Mouse (Mus musculus): ENCODE measurements around the gene Wnt11. TPM values are rescaled to one million over a fixed set of nuclear protein-coding genes. Genes with fewer than 3 reads are reported as not detected.

The Wnt11 gene
- polyA plus RNA-seq, 1 experiment = 4.0 TPM

DNA sequence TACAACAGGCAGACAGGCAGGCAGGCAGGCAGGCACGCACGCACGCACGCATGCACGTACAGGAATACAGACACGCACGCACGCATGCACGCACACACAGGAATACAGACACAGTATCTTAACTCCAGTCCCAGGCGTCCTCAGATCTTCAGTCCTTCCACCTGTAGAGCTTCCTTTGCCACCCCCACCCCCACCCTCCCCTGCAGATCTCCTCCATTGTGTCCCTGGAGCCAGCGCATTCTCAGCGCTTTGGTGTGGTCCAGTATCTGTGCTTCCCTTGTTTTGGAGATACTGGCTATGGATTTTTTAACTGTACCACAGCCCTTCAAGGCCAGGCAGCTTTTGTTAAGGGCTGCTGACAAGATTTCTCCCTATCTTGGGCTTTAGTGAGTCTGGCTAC lies 38.4 kb downstream of the Wnt11 start:
- Histone ChIP-seq H3K4me3 (ENCODE audit: insufficient read depth, low read length) (no peak overlapping the region), H3K4me1 (ENCODE audit: control insufficient read depth, insufficient read depth, low read length) (no peaks in the 10 kb centered on the region; the same call in 1 of the 2 replicates), H3K27ac (ENCODE audit: insufficient read depth, low read length) (no peak overlapping the region)
- TF ChIP-seq POLR2A (IDR thresholded peaks at IDR 0.05; ENCODE audit: low read depth, low read length) = no peak
- no peak for TF ChIP-seq CTCF (IDR thresholded peaks at IDR 0.05; ENCODE audit: borderline replicate concordance, insufficient read depth, low read length)

DNA sequence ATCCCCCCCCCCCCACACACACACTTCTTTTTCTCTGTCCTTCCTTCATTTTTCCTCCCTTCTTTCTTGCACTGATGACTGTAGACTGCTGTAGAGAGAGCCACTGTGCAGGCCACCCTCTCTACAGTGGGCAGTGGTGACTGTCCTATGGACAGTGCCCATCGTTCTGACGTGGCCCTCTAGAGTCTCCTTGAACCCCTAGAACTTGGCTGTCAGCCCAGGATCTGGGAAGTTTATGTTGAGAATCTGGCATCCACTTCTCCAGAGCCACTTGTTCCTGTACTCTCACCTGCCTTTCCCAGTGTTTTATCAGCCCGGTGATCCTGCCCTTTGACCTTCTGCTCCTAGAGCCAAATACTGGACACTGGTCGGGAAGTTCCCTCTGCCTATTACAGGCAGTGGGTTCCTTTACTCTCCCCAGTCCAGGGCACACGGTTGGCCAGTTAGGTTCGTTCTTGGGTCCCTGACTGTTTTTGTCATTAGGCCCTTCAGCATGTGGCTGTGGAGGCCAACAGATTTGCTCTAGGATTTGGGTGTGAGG lies 39.6 kb downstream of the Wnt11 start:
- Histone ChIP-seq H3K4me1 (ENCODE audit: control insufficient read depth, insufficient read depth, low read length) (no peaks in the 10 kb centered on the region; the same call in 1 of the 2 replicates), H3K27ac (ENCODE audit: insufficient read depth, low read length) (no peak overlapping the region), H3K4me3 (ENCODE audit: insufficient read depth, low read length) (no peak overlapping the region)
- TF ChIP-seq POLR2A (IDR thresholded peaks at IDR 0.05; ENCODE audit: low read depth, low read length) (no peak), CTCF (IDR thresholded peaks at IDR 0.05; ENCODE audit: borderline replicate concordance, insufficient read depth, low read length) (no peak)

DNA sequence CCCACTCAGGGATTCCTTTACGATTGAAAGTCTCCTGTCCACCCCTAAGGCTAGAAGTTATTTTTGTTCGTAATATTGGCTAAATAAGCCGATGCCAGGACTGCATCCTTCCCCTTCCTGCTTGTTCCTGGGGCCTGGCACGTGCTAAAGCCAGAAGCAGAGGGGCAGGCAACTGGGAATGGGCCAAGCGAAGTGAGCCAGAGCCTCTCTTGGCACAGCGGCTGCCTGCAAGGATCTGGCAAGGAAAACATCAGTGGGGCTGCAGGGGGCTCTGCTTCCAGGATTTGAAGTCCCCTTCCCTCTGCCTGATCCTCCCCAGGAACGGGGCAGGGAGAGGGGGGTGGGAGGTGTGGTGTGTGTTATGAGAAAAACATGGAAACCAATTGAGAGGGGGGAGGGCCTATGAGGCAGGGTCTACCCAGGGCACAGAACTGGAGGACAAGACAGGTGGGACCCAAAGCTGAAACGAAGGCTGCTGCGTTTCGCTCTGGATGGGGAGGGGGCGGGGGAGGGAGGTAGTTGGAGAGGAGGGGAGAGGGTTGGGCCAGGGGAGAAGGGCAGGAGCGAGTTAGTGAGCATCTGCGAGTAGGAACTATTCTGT lies 40.6 kb downstream of the Wnt11 start:
- no peak overlapping the region for H3K4me3 ChIP-seq (ENCODE audit: insufficient read depth, low read length)
- no peak overlapping the region for H3K27ac ChIP-seq (ENCODE audit: insufficient read depth, low read length)
- TF ChIP-seq POLR2A (IDR thresholded peaks at IDR 0.05; ENCODE audit: low read depth, low read length) (no peak), CTCF (IDR thresholded peaks at IDR 0.05; ENCODE audit: borderline replicate concordance, insufficient read depth, low read length) (no peak)
- no peaks in the 10 kb centered on the region; the same call in 1 of the 2 replicates for H3K4me1 ChIP-seq (ENCODE audit: control insufficient read depth, insufficient read depth, low read length)

DNA sequence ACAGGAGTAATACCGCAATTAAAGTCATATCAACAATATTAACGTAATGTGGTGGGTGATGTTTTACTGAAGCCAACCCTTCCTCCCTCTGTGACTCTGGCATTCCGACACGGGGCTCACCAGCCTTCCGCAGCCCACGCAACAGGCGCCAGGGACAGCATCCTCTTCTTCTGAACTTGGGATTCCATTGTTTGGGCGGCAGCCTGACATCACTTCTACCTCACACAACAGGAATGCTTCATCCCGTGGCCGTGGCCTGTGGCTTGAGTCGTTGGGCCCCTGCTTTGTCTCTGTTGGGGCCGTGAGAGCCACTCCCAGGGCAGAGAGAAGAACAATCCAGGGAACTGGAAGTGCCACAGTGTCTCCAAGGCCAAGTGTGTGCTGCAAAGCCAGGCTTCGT lies 41.2 kb downstream of the Wnt11 start:
- Histone ChIP-seq H3K4me3 (ENCODE audit: insufficient read depth, low read length) (no peak overlapping the region), H3K4me1 (ENCODE audit: control insufficient read depth, insufficient read depth, low read length) (no peaks in the 10 kb centered on the region; the same call in 1 of the 2 replicates), H3K27ac (ENCODE audit: insufficient read depth, low read length) (no peak overlapping the region; the same call in 1 of the 2 replicates)
- TF ChIP-seq POLR2A (IDR thresholded peaks at IDR 0.05; ENCODE audit: low read depth, low read length) = no peak
- no peak for TF ChIP-seq CTCF (IDR thresholded peaks at IDR 0.05; ENCODE audit: borderline replicate concordance, insufficient read depth, low read length)

DNA sequence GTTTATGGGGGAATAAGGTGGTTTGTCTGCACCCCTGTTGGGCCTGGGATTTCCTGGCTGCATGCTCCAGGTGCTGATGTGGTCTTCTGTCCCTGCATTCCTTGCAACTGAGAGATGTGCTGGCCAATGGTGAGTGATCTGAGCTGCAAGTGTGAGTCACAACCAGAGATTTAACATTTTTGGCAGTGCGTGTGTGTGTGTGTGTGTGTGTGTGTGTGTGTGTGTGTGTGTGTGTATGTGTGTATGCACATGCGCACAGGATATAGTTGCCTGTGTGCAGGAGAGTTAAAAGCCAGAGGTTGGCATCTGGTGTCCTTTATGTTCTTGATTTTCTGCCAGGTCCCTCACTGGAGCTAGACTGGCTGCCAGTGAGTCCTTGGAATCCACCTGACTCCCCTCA lies 44.3 kb downstream of the Wnt11 start:
- no peaks in the 10 kb centered on the region; the same call in 1 of the 2 replicates for H3K4me1 ChIP-seq (ENCODE audit: control insufficient read depth, insufficient read depth, low read length)
- H3K4me3 ChIP-seq (ENCODE audit: insufficient read depth, low read length) = no peak overlapping the region
- no peak overlapping the region for H3K27ac ChIP-seq (ENCODE audit: insufficient read depth, low read length)
- no peak for TF ChIP-seq POLR2A (IDR thresholded peaks at IDR 0.05; ENCODE audit: low read depth, low read length)
- TF ChIP-seq CTCF (IDR thresholded peaks at IDR 0.05; ENCODE audit: borderline replicate concordance, insufficient read depth, low read length) = no peak

DNA sequence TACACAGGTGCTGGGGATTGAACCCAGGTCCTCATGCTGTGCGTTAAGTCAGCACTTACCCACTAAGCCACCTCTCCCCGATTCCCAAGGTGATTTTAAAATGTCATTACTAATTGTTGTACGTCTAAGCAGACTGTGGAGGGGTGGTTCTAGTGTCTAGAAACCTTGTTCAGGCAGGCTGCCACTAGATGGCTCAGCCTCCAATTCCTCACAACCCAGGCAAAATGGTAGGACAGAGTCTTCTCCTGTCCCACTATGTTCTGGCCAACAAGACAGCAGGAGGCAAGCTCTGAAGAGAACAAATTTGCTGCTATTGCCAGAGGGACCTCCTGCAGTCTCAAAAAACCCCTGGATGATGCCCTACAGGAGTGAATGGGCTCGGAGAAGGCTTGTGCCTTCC lies 47.0 kb downstream of the Wnt11 start:
- TF ChIP-seq CTCF (IDR thresholded peaks at IDR 0.05; ENCODE audit: borderline replicate concordance, insufficient read depth, low read length) (peak; percentile 34; the same call in 1 of the 2 replicates), POLR2A (IDR thresholded peaks at IDR 0.05; ENCODE audit: low read depth, low read length) (no peak)
- H3K27ac ChIP-seq (ENCODE audit: insufficient read depth, low read length) = no peak overlapping the region
- no peaks in the 10 kb centered on the region for H3K4me1 ChIP-seq (ENCODE audit: control insufficient read depth, insufficient read depth, low read length)
- H3K4me3 ChIP-seq (ENCODE audit: insufficient read depth, low read length) = no peak overlapping the region

DNA sequence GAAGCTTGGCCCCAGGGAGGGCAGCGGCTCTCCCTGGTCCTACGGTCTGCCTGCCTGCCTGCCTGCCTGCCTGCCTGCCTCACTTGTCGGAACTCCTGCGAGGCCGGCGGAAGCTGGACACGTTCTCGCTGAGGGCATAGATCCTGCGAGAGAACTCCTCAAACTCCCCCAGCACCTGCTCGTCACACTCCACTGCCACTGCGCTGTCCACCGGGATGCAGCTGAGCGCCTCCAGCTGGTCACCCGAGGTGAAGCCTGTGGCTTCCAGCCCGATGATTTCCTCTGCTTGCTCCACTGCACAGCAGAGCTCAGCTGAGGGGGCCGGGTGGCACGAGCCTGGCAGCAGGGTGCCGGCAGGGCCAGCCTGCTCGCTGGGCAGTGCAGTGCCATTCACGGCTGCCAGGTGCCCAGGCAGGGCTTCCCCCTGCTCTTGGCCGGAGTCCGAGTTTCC lies 52.9 kb downstream of the Wnt11 start:
- Histone ChIP-seq H3K4me3 (ENCODE audit: insufficient read depth, low read length) (no peak overlapping the region), H3K27ac (ENCODE audit: insufficient read depth, low read length) (no peak overlapping the region), H3K4me1 (ENCODE audit: control insufficient read depth, insufficient read depth, low read length) (no peaks in the 10 kb centered on the region)
- TF ChIP-seq CTCF (IDR thresholded peaks at IDR 0.05; ENCODE audit: borderline replicate concordance, insufficient read depth, low read length) (no peak), POLR2A (IDR thresholded peaks at IDR 0.05; ENCODE audit: low read depth, low read length) (no peak)

DNA sequence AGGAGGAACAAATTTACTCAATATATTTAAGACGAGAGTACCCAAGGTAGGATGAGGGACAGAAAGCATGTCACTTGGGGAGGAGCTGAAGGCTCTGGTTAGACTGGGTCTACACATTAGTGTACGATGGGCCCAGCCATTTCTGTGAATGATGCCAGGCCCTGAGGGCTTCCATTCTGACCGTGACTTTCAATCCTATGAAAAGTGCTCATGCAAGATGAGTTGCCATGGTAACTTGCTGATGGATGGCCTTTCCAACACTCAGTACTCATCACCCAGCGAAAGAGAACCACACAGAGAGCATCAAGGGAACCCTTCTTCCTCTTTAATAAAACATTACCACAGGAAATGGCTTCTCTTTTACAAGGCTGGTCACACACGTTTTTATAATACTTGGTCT lies 53.9 kb downstream of the Wnt11 start:
- H3K27ac ChIP-seq (ENCODE audit: insufficient read depth, low read length) = no peak overlapping the region
- TF ChIP-seq POLR2A (IDR thresholded peaks at IDR 0.05; ENCODE audit: low read depth, low read length) = no peak
- no peak for TF ChIP-seq CTCF (IDR thresholded peaks at IDR 0.05; ENCODE audit: borderline replicate concordance, insufficient read depth, low read length)
- H3K4me1 ChIP-seq (ENCODE audit: control insufficient read depth, insufficient read depth, low read length) = no peaks in the 10 kb centered on the region
- no peak overlapping the region for H3K4me3 ChIP-seq (ENCODE audit: insufficient read depth, low read length)

DNA sequence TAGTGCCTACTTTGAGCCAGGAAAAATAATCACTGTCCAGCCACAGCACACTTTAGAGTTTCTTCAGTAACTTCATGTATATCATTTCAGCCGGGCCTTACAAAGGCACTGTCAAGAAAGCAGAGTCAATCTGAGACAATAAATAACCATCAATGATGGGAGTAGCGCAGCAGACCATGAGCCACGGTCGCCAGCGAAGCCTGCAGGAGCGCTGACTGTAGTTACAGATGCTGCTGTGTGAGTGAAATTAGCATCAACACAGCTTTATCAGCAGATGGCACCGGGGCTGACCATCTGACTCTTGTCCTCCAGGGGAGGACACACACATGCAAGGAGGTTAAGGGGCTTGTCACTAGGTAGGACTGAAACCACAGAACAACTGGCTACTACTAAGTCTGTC lies 54.3 kb downstream of the Wnt11 start:
- TF ChIP-seq CTCF (IDR thresholded peaks at IDR 0.05; ENCODE audit: borderline replicate concordance, insufficient read depth, low read length) (no peak), POLR2A (IDR thresholded peaks at IDR 0.05; ENCODE audit: low read depth, low read length) (no peak)
- no peaks in the 10 kb centered on the region for H3K4me1 ChIP-seq (ENCODE audit: control insufficient read depth, insufficient read depth, low read length)
- no peak overlapping the region for H3K4me3 ChIP-seq (ENCODE audit: insufficient read depth, low read length)
- H3K27ac ChIP-seq (ENCODE audit: insufficient read depth, low read length) = no peak overlapping the region

DNA sequence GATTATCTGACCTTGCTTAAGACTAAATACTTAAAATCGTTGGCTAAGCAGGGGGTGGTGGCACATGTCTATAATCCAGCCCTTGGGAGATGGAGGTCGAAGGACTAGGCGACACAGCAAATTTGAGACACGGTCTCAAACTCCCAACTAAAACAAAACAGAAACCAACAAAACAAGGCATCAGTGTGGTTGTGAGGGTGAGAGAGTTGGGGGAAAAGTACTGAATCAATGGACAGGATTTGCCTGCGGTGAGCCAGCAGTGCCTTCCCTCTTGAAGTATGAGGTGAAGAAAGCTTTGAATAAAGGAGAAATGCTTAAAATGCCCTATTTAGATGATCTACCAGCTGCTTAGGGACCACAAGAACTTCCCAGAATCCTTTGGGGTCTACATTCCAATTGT lies 58.2 kb downstream of the Wnt11 start:
- Histone ChIP-seq H3K4me3 (ENCODE audit: insufficient read depth, low read length) (no peak overlapping the region), H3K4me1 (ENCODE audit: control insufficient read depth, insufficient read depth, low read length) (no peaks in the 10 kb centered on the region), H3K27ac (ENCODE audit: insufficient read depth, low read length) (no peak overlapping the region)
- TF ChIP-seq POLR2A (IDR thresholded peaks at IDR 0.05; ENCODE audit: low read depth, low read length) = no peak
- no peak for TF ChIP-seq CTCF (IDR thresholded peaks at IDR 0.05; ENCODE audit: borderline replicate concordance, insufficient read depth, low read length)
